Mouse (Mus musculus): ENCODE measurements around the gene Adarb2. TPM values are rescaled to one million over a fixed set of nuclear protein-coding genes. Genes with fewer than 3 reads are reported as not detected.

The Adarb2 gene
- total and polyA plus RNA-seq, 3 experiments = not detected

GRCm38 (mm10) chr13:8352952-8353351, 150.3 kb downstream of the Adarb2 start:
- dilution Hi-C loops (cut with MboI; ENCODE audit: extremely low pct_ligation_motif_present, extremely low pct_unique_long_range_greater_than_20kb, low sequenced_read_pairs) = no loop called here
- no peaks in the 10 kb centered on the region for H3K4me1 ChIP-seq (ENCODE audit: control insufficient read depth in 1 of 2, insufficient read depth in 2 of 2)
- no peaks in the 10 kb centered on the region for H3K79me2 ChIP-seq (replicated peaks; ENCODE audit: control insufficient read depth, extremely low read depth, insufficient read depth, poor library complexity, severe bottlenecking)
- H3K9me3 ChIP-seq (replicated peaks; ENCODE audit: low read length) = no peaks in the 10 kb centered on the region
- no peak overlapping the region for H3K27ac ChIP-seq (ENCODE audit: insufficient read depth, low read depth)
- no peak overlapping the region for H3K4me2 ChIP-seq (ENCODE audit: insufficient read depth, low read depth, poor library complexity, severe bottlenecking)
- H3K27me3 ChIP-seq (replicated peaks) = no peaks in the 10 kb centered on the region
- DNase-seq (ENCODE audit: extremely low read depth) = no peak
- H3K4me3 ChIP-seq (replicated peaks in 1 of 3; ENCODE audit: low read depth in 2 of 3, low read length in 2 of 3, poor library complexity in 1 of 3) = no peak overlapping the region
- no peak overlapping the region for H3K9ac ChIP-seq (ENCODE audit: insufficient read depth, low read depth)
- in situ Hi-C loops (cut with MboI; ENCODE audit: low pct_ligation_motif_present, low pct_unique_long_range_greater_than_20kb, low sequenced_read_pairs) = no loop called here
- TF ChIP-seq NELFE (IDR thresholded peaks at IDR 0.05; ENCODE audit: low read depth, low read length) (no peak), TBP (conservative IDR thresholded peaks at IDR 0.05; ENCODE audit: low read depth, low read length) (no peak), ZMIZ1 (IDR thresholded peaks at IDR 0.05; ENCODE audit: low read depth, low read length) (no peak), JUN (IDR thresholded peaks at IDR 0.05; ENCODE audit: insufficient read depth, low read depth, low read length) (no peak), POLR2A (IDR thresholded peaks at IDR 0.05; ENCODE audit: low read depth, low read length) (no peak), SIN3A (IDR thresholded peaks at IDR 0.05; ENCODE audit: low read length) (no peak), USF1 (IDR thresholded peaks at IDR 0.05; ENCODE audit: low read depth, low read length) (no peak), E2F4 (IDR thresholded peaks at IDR 0.05; ENCODE audit: insufficient replicate concordance, low read depth, low read length) (no peak), MAX (IDR thresholded peaks at IDR 0.05; ENCODE audit: low read length) (no peak), ZNF384 (IDR thresholded peaks at IDR 0.05; ENCODE audit: low read depth, low read length) (no peak), IRF4 (IDR thresholded peaks at IDR 0.05; ENCODE audit: low read depth, low read length) (no peak), MYC (IDR thresholded peaks at IDR 0.05; ENCODE audit: low read depth, low read length) (no peak), ZKSCAN1 (IDR thresholded peaks at IDR 0.05; ENCODE audit: borderline replicate concordance, low read depth, low read length) (no peak), BHLHE40 (IDR thresholded peaks at IDR 0.05; ENCODE audit: low read depth, low read length) (no peak), CHD2 (IDR thresholded peaks at IDR 0.05; ENCODE audit: low read length) (no peak), TCF12 (IDR thresholded peaks at IDR 0.05; ENCODE audit: low read depth, low read length) (no peak), GABPA (IDR thresholded peaks at IDR 0.05; ENCODE audit: insufficient replicate concordance, low read depth, low read length) (no peak), KAT2A (IDR thresholded peaks at IDR 0.05; ENCODE audit: insufficient replicate concordance, low read length) (no peak), MXI1 (IDR thresholded peaks at IDR 0.05; ENCODE audit: low read depth, low read length) (no peak)
- no peaks in the 10 kb centered on the region for H3K36me3 ChIP-seq (replicated peaks in 1 of 2; ENCODE audit: control insufficient read depth in 1 of 2, insufficient read depth in 1 of 2, low read length in 1 of 2)

- no peak overlapping the region for H3K27ac ChIP-seq (ENCODE audit: insufficient read depth, low read depth)
- TF ChIP-seq USF2 (conservative IDR thresholded peaks at IDR 0.05; ENCODE audit: low read depth, low read length) (no peak), MAFK (IDR thresholded peaks at IDR 0.05; ENCODE audit: insufficient replicate concordance, low read length) (no peak), ETS1 (conservative IDR thresholded peaks at IDR 0.05; ENCODE audit: low read depth, low read length) (no peak), JUND (conservative IDR thresholded peaks at IDR 0.05; ENCODE audit: low read depth, low read length) (no peak), USF1 (IDR thresholded peaks at IDR 0.05; ENCODE audit: low read depth, low read length) (no peak), ELF1 (IDR thresholded peaks at IDR 0.05; ENCODE audit: low read depth, low read length) (no peak), PAX5 (IDR thresholded peaks at IDR 0.05; ENCODE audit: low read length) (no peak), MAX (IDR thresholded peaks at IDR 0.05; ENCODE audit: low read length) (no peak), POLR2A (IDR thresholded peaks at IDR 0.05; ENCODE audit: low read depth, low read length) (no peak), UBTF (IDR thresholded peaks at IDR 0.05; ENCODE audit: low read depth, low read length) (no peak), BHLHE40 (IDR thresholded peaks at IDR 0.05; ENCODE audit: low read depth, low read length) (no peak), IRF4 (IDR thresholded peaks at IDR 0.05; ENCODE audit: low read depth, low read length) (no peak), TBP (conservative IDR thresholded peaks at IDR 0.05; ENCODE audit: low read depth, low read length) (no peak), MYC (IDR thresholded peaks at IDR 0.05; ENCODE audit: low read depth, low read length) (no peak), TCF12 (IDR thresholded peaks at IDR 0.05; ENCODE audit: low read depth, low read length) (no peak)
- no peak overlapping the region for H3K9ac ChIP-seq (ENCODE audit: insufficient read depth, low read depth)
- dilution Hi-C loops (cut with MboI; ENCODE audit: extremely low pct_ligation_motif_present, extremely low pct_unique_long_range_greater_than_20kb, low sequenced_read_pairs) = no loop called here
- in situ Hi-C loops (cut with MboI; ENCODE audit: low pct_ligation_motif_present, low pct_unique_long_range_greater_than_20kb, low sequenced_read_pairs) = no loop called here
- H3K4me3 ChIP-seq (replicated peaks in 1 of 3; ENCODE audit: low read depth in 2 of 3, low read length in 2 of 3, poor library complexity in 1 of 3) = no peak overlapping the region
- no peaks in the 10 kb centered on the region for H3K27me3 ChIP-seq (replicated peaks)
- H3K4me2 ChIP-seq (ENCODE audit: insufficient read depth, low read depth, poor library complexity, severe bottlenecking) = no peak overlapping the region
- DNase-seq (ENCODE audit: extremely low read depth) = no peak
- H3K79me2 ChIP-seq (replicated peaks; ENCODE audit: control insufficient read depth, extremely low read depth, insufficient read depth, poor library complexity, severe bottlenecking) = no peaks in the 10 kb centered on the region
- no peaks in the 10 kb centered on the region for H3K4me1 ChIP-seq (ENCODE audit: control insufficient read depth in 1 of 2, insufficient read depth in 2 of 2)
- H3K36me3 ChIP-seq (replicated peaks in 1 of 2; ENCODE audit: control insufficient read depth in 1 of 2, insufficient read depth in 1 of 2, low read length in 1 of 2) = no peaks in the 10 kb centered on the region
- no peaks in the 10 kb centered on the region for H3K9me3 ChIP-seq (replicated peaks; ENCODE audit: low read length)
Measured at GRCm38 (mm10) chr13:8365523-8365922, 162.9 kb downstream of the Adarb2 start.
